Mouse (Mus musculus): ENCODE measurements at regions not wholly inside any gene's neighbourhood (a gene's known extent, or its start where the extent isn't known, plus 50 kb on each side); places are given as distances from the start of the nearest gene placed in this dataset.

- DNase-seq (ENCODE audit: low spot score in 2 of 2), result no peak
These were observed 75.7 kb upstream of the Zc3h12c start for GRCm38 (mm10) chr9:52244081-52244480.

GRCm38 (mm10) chr9:52243032-52243431 lies 74.7 kb upstream of the Zc3h12c start:
- no peak for DNase-seq (ENCODE audit: low spot score in 2 of 2)

GRCm38 (mm10) chr9:52241577-52241976 lies 73.2 kb upstream of the Zc3h12c start:
- DNase-seq (ENCODE audit: low spot score in 2 of 2), result no peak

- no peak for DNase-seq (ENCODE audit: low spot score in 2 of 2)
These were observed 72.4 kb upstream of the Zc3h12c start for GRCm38 (mm10) chr9:52240585-52241320.

GRCm38 (mm10) chr9:52234775-52235174 lies 66.4 kb upstream of the Zc3h12c start:
- no peak for DNase-seq (ENCODE audit: low spot score in 2 of 2)

- DNase-seq (ENCODE audit: low spot score in 2 of 2), result no peak
These were observed 61.2 kb upstream of the Zc3h12c start for GRCm38 (mm10) chr9:52229589-52229988.

- DNase-seq (ENCODE audit: low spot score in 2 of 2), result no peak
These were observed 57.3 kb upstream of the Zc3h12c start for GRCm38 (mm10) chr9:52225646-52226045.

GRCm38 (mm10) chr9:52223509-52224113 lies 55.2 kb upstream of the Zc3h12c start:
- no peak for DNase-seq (ENCODE audit: low spot score in 2 of 2)

Data from adrenal gland, postnatal 4 days (tissue).